Mouse (Mus musculus) stomach, embryonic 14.5 days (tissue): ENCODE data around the gene Olfr732. TPM values are rescaled to one million over a fixed set of nuclear protein-coding genes. Genes with fewer than 3 reads are reported as not detected.

ENCODE experiments used
- ATAC-seq: fragments of 200-750 bp; cut with Nextera tagmentation; 2 replicates; pipeline ENCODE4 v1.8.0; 2017; ENCODE audit warnings: low read depth, moderate TSS enrichment; ENCODE audit not compliant: insufficient number of reproducible peaks, insufficient read depth, low FRiP score
- H3K27ac ChIP-seq: fragments of 300-500 bp; sonication (generic); 2 replicates; pipeline ENCODE4 v1.5.1; 2014; ENCODE audit warnings: mild to moderate bottlenecking, low read length, moderate library complexity, mixed read lengths
- H3K27me3 ChIP-seq: fragments of 300-500 bp; sonication (generic); 2 replicates; pipeline ENCODE4 v1.6.1; 2014; ENCODE audit warnings: low read length, control low read depth, mixed read lengths; ENCODE audit not compliant: control insufficient read depth, insufficient read depth
- H3K36me3 ChIP-seq: fragments of 300-500 bp; sonication (generic); 2 replicates; pipeline ENCODE4 v1.6.1; 2014; ENCODE audit warnings: mild to moderate bottlenecking, control low read depth, low read length, moderate library complexity, mixed read lengths; ENCODE audit not compliant: control insufficient read depth, insufficient read depth
- H3K4me1 ChIP-seq: fragments of 300-500 bp; sonication (generic); 2 replicates; pipeline ENCODE4 v1.6.1; 2014; ENCODE audit warnings: low read length, control low read depth, mixed read lengths; ENCODE audit not compliant: control insufficient read depth, insufficient read depth
- H3K4me2 ChIP-seq: fragments of 300-500 bp; sonication (generic); replicated peaks from 2 replicates; pipeline ENCODE4 v1.6.1; 2014; ENCODE audit warnings: low read depth, low read length, control low read depth
- H3K4me3 ChIP-seq: fragments of 300-500 bp; sonication (generic); 2 replicates; pipeline ENCODE4 v1.5.1; 2014; ENCODE audit warnings: low read depth, low read length, control low read depth
- H3K9ac ChIP-seq: fragments of 300-500 bp; sonication (generic); replicated peaks from 2 replicates; pipeline ENCODE4 v1.6.1; 2014; ENCODE audit warnings: low read depth, mild to moderate bottlenecking, control low read depth, low read length, moderate library complexity, mixed read lengths
- H3K9me3 ChIP-seq: fragments of 300-500 bp; sonication (generic); 2 replicates; pipeline ENCODE4 v1.6.1; 2016; ENCODE audit warnings: low read depth, low read length, control low read depth; ENCODE audit not compliant: control insufficient read depth
- WGBS: fragments of 180-500 bp; shearing (Covaris S2); extraction: QIAGEN DNeasy Blood & Tissue Kit; methylation state at CpG from one replicate; pipeline ENCODE4 v1.1.7; 2014; 5-methylcytosine and 5-hydroxymethylcytosine counted together
- polyA plus RNA-seq: library from polyadenylated mRNA; unstranded; fragments of >200 nt; fragmentation: Nextera tagmentation; extraction: Ambion mirVana; gene quantifications from 2 replicates; pipeline ENCODE4 v1.2.1, GENCODE M21; 2014

Olfr732 gene
- not detected in 2 replicates for polyA plus RNA-seq

- ATAC-seq, result no peak
- no peaks in the 10 kb centered on the region for H3K9me3 ChIP-seq
- 93% methylated on average over 1 of the region's 1 CpGs for WGBS
- no peak within 1 kb of the TSS for H3K4me2 ChIP-seq
- no peak within 1 kb of the TSS for H3K27ac ChIP-seq
- H3K4me1 ChIP-seq, result no peaks in the 10 kb centered on the region
- H3K4me3 ChIP-seq, result no peak within 1 kb of the TSS
- H3K36me3 ChIP-seq, result no peaks in the 10 kb centered on the region
- no peak within 1 kb of the TSS for H3K9ac ChIP-seq
- no peaks in the 10 kb centered on the region for H3K27me3 ChIP-seq
Measured at GRCm38 (mm10) chr14:50284106-50284505, at the start of gene Olfr732. TSS of gene Olfr732 (minus strand) at chr14:50284206.

DNA sequence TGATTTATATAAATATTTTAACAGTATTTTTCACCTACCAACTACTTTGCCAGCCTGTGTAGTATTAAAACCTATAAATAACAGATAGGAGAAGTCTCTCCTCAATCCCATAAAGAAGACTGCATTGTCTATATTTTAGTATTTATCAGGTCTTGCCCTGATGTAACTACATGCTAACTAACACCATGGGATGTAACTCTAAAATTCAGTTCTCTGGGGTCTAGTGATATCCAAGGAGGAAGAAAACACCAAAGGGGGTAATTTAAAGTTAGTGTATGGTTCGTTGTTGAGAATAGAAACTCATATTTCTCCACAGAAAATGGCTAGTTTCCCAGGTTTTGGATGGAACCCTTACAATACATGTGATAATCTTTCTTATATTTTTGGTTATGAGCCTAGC lies 42.7 kb upstream of the Olfr732 start, which contains the start of gene Olfr734:
Gene Olfr734 (minus strand): TSS at position 101 of the 400 bp plus-strand sequence.
- 63% methylated on average over 1 of the region's 1 CpGs for WGBS
- Histone ChIP-seq H3K4me2 (no peak within 1 kb of the TSS), H3K27me3 (no peaks in the 10 kb centered on the region), H3K4me3 (no peak within 1 kb of the TSS), H3K36me3 (no peaks in the 10 kb centered on the region), H3K9ac (no peak within 1 kb of the TSS), H3K4me1 (no peaks in the 10 kb centered on the region), H3K9me3 (no peaks in the 10 kb centered on the region), H3K27ac (no peak within 1 kb of the TSS)
- no peak for ATAC-seq

DNA sequence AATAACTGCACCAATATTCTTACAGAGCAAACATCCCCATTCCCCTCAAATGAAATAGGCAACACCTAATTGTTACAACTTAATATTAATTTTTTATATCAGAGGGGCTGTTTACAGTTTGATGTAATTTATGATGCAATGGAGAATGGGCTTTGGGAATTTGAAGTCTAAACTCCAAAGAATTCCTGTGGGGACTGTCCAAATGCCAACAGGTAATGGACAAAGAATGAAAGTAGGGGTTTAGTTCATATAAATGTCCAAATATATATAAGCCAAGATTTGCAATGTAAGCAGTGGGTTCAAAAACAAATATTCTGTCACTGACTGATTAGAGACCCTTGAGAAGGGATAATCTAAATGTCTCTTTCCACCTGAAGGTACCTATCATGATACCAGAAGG lies 17.4 kb upstream of the Olfr732 start, which contains the start of gene Olfr733:
Gene Olfr733 (minus strand): TSS at position 101 of the 400 bp plus-strand sequence.
- H3K4me2 ChIP-seq, result no peak within 1 kb of the TSS
- H3K4me3 ChIP-seq, result no peak within 1 kb of the TSS
- H3K9me3 ChIP-seq, result no peaks in the 10 kb centered on the region
- no peak for ATAC-seq
- H3K27ac ChIP-seq, result no peak within 1 kb of the TSS
- no peak within 1 kb of the TSS for H3K9ac ChIP-seq
- no peaks in the 10 kb centered on the region for H3K4me1 ChIP-seq
- H3K27me3 ChIP-seq, result no peaks in the 10 kb centered on the region
- H3K36me3 ChIP-seq, result no peaks in the 10 kb centered on the region

DNA sequence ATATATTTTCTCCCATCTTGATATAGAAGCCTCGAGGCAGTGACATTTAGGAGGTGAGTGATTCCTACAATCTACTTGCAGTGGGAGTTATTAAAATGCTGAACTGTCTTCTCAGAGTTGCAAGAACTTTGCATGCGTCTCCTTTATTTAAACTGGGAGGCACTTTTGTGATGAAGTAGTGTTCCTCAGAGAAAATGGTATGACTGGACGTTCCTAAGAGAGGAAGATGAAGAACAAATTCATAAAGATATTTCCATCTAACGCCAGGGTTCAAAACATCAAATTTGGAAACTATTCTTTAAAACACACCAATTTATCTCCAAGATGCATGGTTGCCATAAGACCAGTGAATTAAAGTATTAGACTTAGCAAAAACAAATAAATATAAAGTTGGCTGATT lies 42.2 kb downstream of the Olfr732 start, which contains the start of gene Olfr731:
Gene Olfr731 (minus strand): TSS at position 101 of the 400 bp plus-strand sequence.
- H3K4me2 ChIP-seq, result no peak within 1 kb of the TSS
- ATAC-seq, result no peak
- H3K4me3 ChIP-seq, result no peak within 1 kb of the TSS
- 78% methylated on average over 4 of the region's 4 CpGs for WGBS
- H3K9ac ChIP-seq, result no peak within 1 kb of the TSS
- H3K27ac ChIP-seq, result no peak within 1 kb of the TSS
- H3K4me1 ChIP-seq, result no peaks in the 10 kb centered on the region
- H3K9me3 ChIP-seq, result no peaks in the 10 kb centered on the region
- no peaks in the 10 kb centered on the region for H3K27me3 ChIP-seq
- H3K36me3 ChIP-seq, result no peaks in the 10 kb centered on the region

Other genes with a start within 250 kb of the Olfr732 start
- not detected in 2 replicates for gene Olfr725, start 243.8 kb downstream of the Olfr732 start, polyA plus RNA-seq
- gene Olfr726, start 193.3 kb downstream of the Olfr732 start, polyA plus RNA-seq, result not detected in 2 replicates
- gene Olfr727, start 161.0 kb downstream of the Olfr732 start, polyA plus RNA-seq, result not detected in 2 replicates
- not detected in 2 replicates for gene Olfr728, start 141.5 kb downstream of the Olfr732 start, polyA plus RNA-seq
- gene Olfr729, start 131.3 kb downstream of the Olfr732 start, polyA plus RNA-seq, result not detected in 2 replicates
- gene Olfr730, start 96.0 kb downstream of the Olfr732 start, polyA plus RNA-seq, result not detected in 2 replicates
- not detected in 2 replicates for gene Olfr731, start 42.3 kb downstream of the Olfr732 start, polyA plus RNA-seq
- gene Olfr733, start 17.3 kb upstream of the Olfr732 start, polyA plus RNA-seq, result not detected in 2 replicates
- gene Olfr734, start 42.6 kb upstream of the Olfr732 start, polyA plus RNA-seq, result not detected in 2 replicates
- not detected in 2 replicates for gene Olfr735, start 64.7 kb upstream of the Olfr732 start, polyA plus RNA-seq
- gene Tlr11, start 73.7 kb upstream of the Olfr732 start, polyA plus RNA-seq, result not detected in 2 replicates
- not detected in 2 replicates for gene Olfr736, start 97.0 kb upstream of the Olfr732 start, polyA plus RNA-seq
- not detected in 2 replicates for gene Olfr738, start 123.4 kb upstream of the Olfr732 start, polyA plus RNA-seq
- gene Olfr739, start 134.4 kb upstream of the Olfr732 start, polyA plus RNA-seq, result not detected in 2 replicates
- gene Olfr740, start 161.3 kb upstream of the Olfr732 start, polyA plus RNA-seq, result not detected in 2 replicates
- not detected in 2 replicates for gene Olfr741, start 188.5 kb upstream of the Olfr732 start, polyA plus RNA-seq
- gene Olfr742, start 219.4 kb upstream of the Olfr732 start, polyA plus RNA-seq, result not detected in 2 replicates
- not detected in 2 replicates for gene Olfr743, start 237.6 kb upstream of the Olfr732 start, polyA plus RNA-seq